Mouse (Mus musculus) thymus, adult 2 months (tissue): ENCODE data around the gene D430042O09Rik. TPM values are rescaled to one million over a fixed set of nuclear protein-coding genes. Genes with fewer than 3 reads are reported as not detected.

Experiments
- DNase-seq: peaks from one replicate; pipeline ENCODE4 v3.0.0; 2021
- H3K27ac ChIP-seq: fragments of 200-500 bp; 2 replicates; pipeline ENCODE4 v1.5.1; 2012; ENCODE audit warnings: low read length, control low read depth; ENCODE audit not compliant: control insufficient read depth, insufficient read depth
- H3K27me3 ChIP-seq: fragments of 200-500 bp; 2 replicates; pipeline ENCODE4 v1.6.1; 2012; ENCODE audit warnings: mild to moderate bottlenecking, low read length, moderate library complexity, mixed read lengths; ENCODE audit not compliant: control insufficient read depth, insufficient read depth
- H3K36me3 ChIP-seq: fragments of 200-500 bp; 2 replicates; pipeline ENCODE4 v1.6.1; 2012; ENCODE audit warnings: mild to moderate bottlenecking, low read length, moderate library complexity; ENCODE audit not compliant: control insufficient read depth, insufficient read depth
- H3K4me1 ChIP-seq: fragments of 200-500 bp; replicated peaks from 2 replicates; pipeline ENCODE4 v1.6.1; 2012; ENCODE audit warnings: low read length; ENCODE audit not compliant: control insufficient read depth, insufficient read depth
- H3K4me3 ChIP-seq: fragments of 200-500 bp; 2 replicates; pipeline ENCODE4 v1.5.1; 2012; ENCODE audit warnings: mild to moderate bottlenecking, low read length, control low read depth, moderate library complexity; ENCODE audit not compliant: control insufficient read depth, insufficient read depth
- CTCF ChIP-seq: fragments of 200-500 bp; IDR thresholded peaks from 2 replicates; pipeline ENCODE4 v1.5.1; 2012; ENCODE audit warnings: mild to moderate bottlenecking, control low read depth, low read length, moderate library complexity, borderline replicate concordance; ENCODE audit not compliant: control insufficient read depth, poor library complexity, insufficient read depth; ENCODE audit errors: extremely low read depth
- POLR2A ChIP-seq: fragments of 200-500 bp; IDR thresholded peaks from 2 replicates; pipeline ENCODE4 v1.6.1; 2012; ENCODE audit warnings: mild to moderate bottlenecking, low read length, control low read depth, moderate library complexity; ENCODE audit not compliant: control insufficient read depth, poor library complexity, insufficient read depth; ENCODE audit errors: extremely low read depth
- WGBS: fragments of 180-500 bp; shearing (Covaris S2); methylation state at CpG from one replicate; pipeline ENCODE4 v1.1.7; 2018; 5-methylcytosine and 5-hydroxymethylcytosine counted together
- polyA plus RNA-seq: library from polyadenylated mRNA; depleted of rRNA; stranded (reverse); fragments of >200 nt; gene quantifications from 2 replicates; pipeline ENCODE4 v1.2.3, GENCODE M21; 2012

The D430042O09Rik gene
- polyA plus RNA-seq, 1 experiment = 22.4 TPM

- TF ChIP-seq POLR2A (no peak), CTCF (no peak)
- WGBS = 91% methylated on average over 2 of the region's 2 CpGs
- H3K36me3 ChIP-seq = no peaks in the 10 kb centered on the region
- no peaks in the 10 kb centered on the region for H3K4me1 ChIP-seq
- H3K27ac ChIP-seq = no peak overlapping the region
- no peak for DNase-seq
- H3K4me3 ChIP-seq = no peak overlapping the region
- H3K27me3 ChIP-seq = no peaks in the 10 kb centered on the region
Observed at GRCm38 (mm10) chr7:125833471-125833870, 125.8 kb downstream of the D430042O09Rik start.

DNA sequence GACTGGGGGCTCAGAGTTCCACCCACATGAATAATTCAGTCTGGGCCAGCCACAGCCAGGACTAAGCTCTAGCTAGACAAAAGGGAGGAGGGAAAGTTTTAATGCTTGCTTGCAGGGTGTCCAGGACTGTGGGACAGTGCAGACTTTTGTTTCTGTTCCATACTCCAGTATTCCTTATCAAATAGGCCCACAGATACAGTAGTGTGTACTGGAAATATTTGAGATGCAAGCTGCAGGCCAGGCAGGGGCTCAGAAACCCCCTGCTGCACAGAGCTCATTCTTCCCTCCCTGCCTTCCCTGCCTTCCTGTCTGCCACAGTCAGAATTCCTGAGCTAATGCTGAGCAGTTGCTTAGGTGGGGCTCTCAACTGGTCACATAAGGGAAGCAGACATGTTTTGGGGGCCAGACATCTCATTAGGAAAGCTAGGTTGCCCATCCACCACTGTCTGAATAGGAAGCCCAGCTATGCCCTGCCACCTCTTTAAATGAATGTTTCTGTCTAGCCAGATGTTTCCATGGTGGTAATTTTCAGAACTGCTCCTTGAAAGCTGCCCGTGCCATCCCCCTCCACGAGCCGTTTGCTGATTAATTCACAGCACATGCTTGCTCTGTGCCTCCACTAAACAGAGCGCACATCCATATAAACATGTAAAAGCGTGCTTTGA lies 130.5 kb downstream of the D430042O09Rik start:
- 98% methylated on average over 5 of the region's 5 CpGs for WGBS
- Histone ChIP-seq H3K4me1 (no peaks in the 10 kb centered on the region), H3K27ac (no peak overlapping the region), H3K27me3 (no peaks in the 10 kb centered on the region), H3K4me3 (no peak overlapping the region), H3K36me3 (no peaks in the 10 kb centered on the region)
- no peak for DNase-seq
- TF ChIP-seq CTCF = no peak
- no peak for TF ChIP-seq POLR2A

GRCm38 (mm10) chr7:125845611-125846010 lies 137.9 kb downstream of the D430042O09Rik start:
- no peak overlapping the region for H3K27ac ChIP-seq
- H3K4me1 ChIP-seq = no peaks in the 10 kb centered on the region
- TF ChIP-seq CTCF (no peak), POLR2A (no peak)
- H3K27me3 ChIP-seq = no peaks in the 10 kb centered on the region
- 85% methylated on average over 1 of the region's 1 CpGs for WGBS
- no peak overlapping the region for H3K4me3 ChIP-seq
- no peak for DNase-seq
- H3K36me3 ChIP-seq = no peaks in the 10 kb centered on the region

- TF ChIP-seq POLR2A = no peak
- no peak for TF ChIP-seq CTCF
- no peaks in the 10 kb centered on the region for H3K27me3 ChIP-seq
- H3K27ac ChIP-seq = no peak overlapping the region
- no peaks in the 10 kb centered on the region for H3K4me1 ChIP-seq
- H3K4me3 ChIP-seq = no peak overlapping the region
- DNase-seq = no peak
- WGBS = 92% methylated on average over 8 of the region's 8 CpGs
- H3K36me3 ChIP-seq = no peaks in the 10 kb centered on the region
Observed at GRCm38 (mm10) chr7:125846866-125847527, 139.3 kb downstream of the D430042O09Rik start.

GRCm38 (mm10) chr7:125847528-125847866 lies 139.8 kb downstream of the D430042O09Rik start:
- Histone ChIP-seq H3K36me3 (no peaks in the 10 kb centered on the region), H3K27ac (no peak overlapping the region), H3K4me3 (no peak overlapping the region), H3K4me1 (no peaks in the 10 kb centered on the region), H3K27me3 (no peaks in the 10 kb centered on the region)
- DNase-seq = no peak
- TF ChIP-seq CTCF = no peak
- TF ChIP-seq POLR2A = no peak
- 88% methylated on average over 2 of the region's 2 CpGs for WGBS

DNA sequence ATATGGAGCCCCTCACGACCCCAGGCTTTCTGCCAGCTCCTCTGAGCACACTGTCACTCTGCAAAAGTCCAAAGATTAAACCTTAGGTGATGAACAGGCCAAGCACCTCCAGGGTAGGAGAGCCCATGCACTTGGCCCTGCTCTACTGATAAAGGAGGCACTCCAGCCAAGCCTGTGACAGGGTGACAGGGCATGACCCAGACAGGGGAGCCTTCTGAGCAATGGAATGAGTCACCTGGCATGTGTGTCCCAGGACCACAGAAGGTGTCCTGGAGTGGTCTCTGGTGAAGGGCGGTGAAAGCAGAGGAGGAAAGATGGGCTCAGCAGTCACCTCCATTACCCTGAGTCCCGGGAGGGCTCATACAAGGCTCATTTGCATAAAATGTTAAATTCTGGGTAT lies 151.9 kb downstream of the D430042O09Rik start:
- Histone ChIP-seq H3K4me3 (no peak overlapping the region), H3K27me3 (no peaks in the 10 kb centered on the region), H3K36me3 (no peaks in the 10 kb centered on the region), H3K27ac (no peak overlapping the region), H3K4me1 (no peaks in the 10 kb centered on the region)
- no peak for TF ChIP-seq CTCF
- no peak for TF ChIP-seq POLR2A
- 84% methylated on average over 3 of the region's 3 CpGs for WGBS
- no peak for DNase-seq
